Mouse (Mus musculus): Measurements from ENCODE around the gene Cstad. TPM values are rescaled to one million over a fixed set of nuclear protein-coding genes. Genes with fewer than 3 reads are reported as not detected.

Gene Cstad
- total RNA-seq, 1 experiment: 0.54 TPM

DNA sequence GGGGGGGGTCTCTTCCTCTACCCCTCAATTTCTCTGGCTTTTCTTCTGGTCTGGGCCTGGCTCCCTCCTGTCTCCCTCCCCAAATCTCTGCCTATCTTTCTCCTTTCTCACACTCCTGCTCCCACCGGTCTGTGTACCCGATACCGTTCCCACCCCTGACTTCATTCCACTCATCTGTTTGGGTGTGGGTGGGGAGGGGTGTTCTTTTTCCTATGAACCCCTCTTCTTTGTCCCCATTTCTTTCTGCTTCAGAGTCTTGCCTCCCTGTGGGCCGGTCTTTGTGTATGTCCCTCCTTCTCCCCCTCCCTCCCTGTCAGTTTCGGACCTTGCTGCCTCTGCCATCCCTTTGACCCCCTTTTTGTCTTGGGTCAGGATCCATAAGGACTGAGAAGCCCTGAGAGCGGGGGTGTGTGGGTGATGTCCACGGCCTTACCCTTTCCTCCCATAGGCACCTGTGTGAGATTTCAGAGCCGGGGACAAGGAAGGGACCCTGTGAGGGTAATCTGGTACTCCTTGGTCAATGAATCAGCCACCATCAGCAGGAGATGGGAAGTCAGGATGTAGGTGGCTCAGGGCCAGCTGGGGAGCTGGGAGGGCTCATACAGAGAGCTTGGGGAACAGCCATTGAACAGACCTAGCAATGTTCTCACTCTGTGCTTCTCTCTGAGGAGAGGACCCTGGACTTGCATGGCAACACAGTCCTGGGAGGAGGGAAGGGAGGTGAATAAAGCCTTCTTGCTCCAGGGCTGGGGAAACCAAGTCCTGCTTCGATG is 19.5 kb downstream of the Cstad start:
- no peaks in the 10 kb centered on the region for H3K9me3 ChIP-seq (ENCODE audit: control insufficient read depth, insufficient read depth, low read depth, low read length)
- H3K4me3 ChIP-seq (ENCODE audit: insufficient read depth in 1 of 2, low read depth in 1 of 2, low read length in 2 of 2, poor library complexity in 1 of 2, severe bottlenecking in 1 of 2): no peak overlapping the region
- TF ChIP-seq HCFC1 (IDR thresholded peaks at IDR 0.05; ENCODE audit: borderline replicate concordance, insufficient read depth, low read length): no peak
- TF ChIP-seq ZNF384 (IDR thresholded peaks at IDR 0.05; ENCODE audit: low read depth, low read length): no peak
- no peak for TF ChIP-seq CHD2 (IDR thresholded peaks at IDR 0.05; ENCODE audit: low read depth, low read length)
- TF ChIP-seq MAFK (IDR thresholded peaks at IDR 0.05; ENCODE audit: insufficient read depth, low read depth, low read length): no peak
- no peak for TF ChIP-seq ZC3H11A (IDR thresholded peaks at IDR 0.05; ENCODE audit: borderline replicate concordance, low read depth, low read length)
- no peak overlapping the region for H3K9ac ChIP-seq (ENCODE audit: insufficient read depth, low read depth, low read length, poor library complexity, severe bottlenecking)
- in situ Hi-C loops (cut with MboI; ENCODE audit: low sequenced_read_pairs in 2 of 2, unreplicated experiment in 2 of 2): no loop called here
- no peak for DNase-seq (ENCODE audit: low read depth, low spot score)
- no peaks in the 10 kb centered on the region for H3K36me3 ChIP-seq (ENCODE audit: control insufficient read depth, insufficient read depth, low read length, poor library complexity, severe bottlenecking)
- no peaks in the 10 kb centered on the region for H3K4me1 ChIP-seq (ENCODE audit: control insufficient read depth in 2 of 2, insufficient read depth in 2 of 2, low read length in 2 of 2, poor library complexity in 1 of 2)
- no peak overlapping the region for H3K27ac ChIP-seq (ENCODE audit: insufficient read depth, low read depth, low read length, poor library complexity, severe bottlenecking)

DNA sequence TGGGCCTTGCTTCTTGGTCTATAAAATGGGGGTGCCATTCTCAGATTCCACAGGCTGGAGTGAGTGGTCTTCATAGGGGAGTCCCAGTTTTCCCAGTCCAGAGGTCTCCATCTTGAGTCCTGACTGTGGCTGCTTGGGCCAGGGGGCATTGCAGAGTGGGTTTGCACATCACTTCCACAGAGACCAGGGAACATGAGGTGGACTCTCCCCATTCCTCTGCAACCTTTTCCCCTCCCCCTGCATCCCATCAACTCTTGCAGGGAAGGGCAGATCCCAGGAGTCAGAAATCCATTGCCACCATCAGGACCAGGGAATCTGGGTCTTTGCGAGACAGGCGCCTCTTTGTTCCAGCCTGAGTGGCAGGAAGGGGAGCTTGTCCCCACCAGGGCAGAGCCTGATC is 21.0 kb downstream of the Cstad start:
- no peak for DNase-seq (ENCODE audit: low read depth, low spot score)
- H3K4me1 ChIP-seq (ENCODE audit: control insufficient read depth in 2 of 2, insufficient read depth in 2 of 2, low read length in 2 of 2, poor library complexity in 1 of 2): no peaks in the 10 kb centered on the region
- no peaks in the 10 kb centered on the region for H3K9me3 ChIP-seq (ENCODE audit: control insufficient read depth, insufficient read depth, low read depth, low read length)
- in situ Hi-C loops (cut with MboI; ENCODE audit: low sequenced_read_pairs in 2 of 2, unreplicated experiment in 2 of 2): no loop called here
- TF ChIP-seq ZC3H11A (IDR thresholded peaks at IDR 0.05; ENCODE audit: borderline replicate concordance, low read depth, low read length) (no peak), CHD2 (IDR thresholded peaks at IDR 0.05; ENCODE audit: low read depth, low read length) (no peak), HCFC1 (IDR thresholded peaks at IDR 0.05; ENCODE audit: borderline replicate concordance, insufficient read depth, low read length) (no peak), MAFK (IDR thresholded peaks at IDR 0.05; ENCODE audit: insufficient read depth, low read depth, low read length) (no peak), ZNF384 (IDR thresholded peaks at IDR 0.05; ENCODE audit: low read depth, low read length) (no peak)
- H3K9ac ChIP-seq (ENCODE audit: insufficient read depth, low read depth, low read length, poor library complexity, severe bottlenecking): no peak overlapping the region
- no peaks in the 10 kb centered on the region for H3K36me3 ChIP-seq (ENCODE audit: control insufficient read depth, insufficient read depth, low read length, poor library complexity, severe bottlenecking)
- H3K27ac ChIP-seq (ENCODE audit: insufficient read depth, low read depth, low read length, poor library complexity, severe bottlenecking): no peak overlapping the region
- no peak overlapping the region for H3K4me3 ChIP-seq (ENCODE audit: insufficient read depth in 1 of 2, low read depth in 1 of 2, low read length in 2 of 2, poor library complexity in 1 of 2, severe bottlenecking in 1 of 2)

DNA sequence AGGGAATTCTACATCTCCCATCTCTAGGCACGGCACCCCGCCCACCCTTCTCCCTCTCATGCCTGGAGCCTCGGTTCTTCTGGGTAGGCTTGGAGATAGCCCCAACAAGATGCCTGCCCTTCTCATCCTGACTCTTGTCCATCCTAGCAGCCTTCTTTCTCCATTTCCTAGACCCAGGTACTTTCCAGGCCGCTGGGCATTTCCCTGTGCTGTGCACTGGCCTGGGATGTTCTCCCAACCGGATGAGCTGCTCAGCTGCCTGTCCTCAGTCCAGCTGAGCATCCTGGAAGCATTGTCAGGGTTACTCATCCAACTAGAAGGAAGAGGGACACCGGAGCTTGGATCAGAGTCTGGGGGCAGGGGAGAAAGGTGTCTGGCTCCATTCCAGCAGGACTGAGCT is 21.6 kb downstream of the Cstad start:
- no peak overlapping the region for H3K27ac ChIP-seq (ENCODE audit: insufficient read depth, low read depth, low read length, poor library complexity, severe bottlenecking)
- no peaks in the 10 kb centered on the region for H3K4me1 ChIP-seq (ENCODE audit: control insufficient read depth in 2 of 2, insufficient read depth in 2 of 2, low read length in 2 of 2, poor library complexity in 1 of 2)
- in situ Hi-C loops (cut with MboI; ENCODE audit: low sequenced_read_pairs in 2 of 2, unreplicated experiment in 2 of 2): no loop called here
- no peak overlapping the region for H3K4me3 ChIP-seq (ENCODE audit: insufficient read depth in 1 of 2, low read depth in 1 of 2, low read length in 2 of 2, poor library complexity in 1 of 2, severe bottlenecking in 1 of 2)
- no peak for DNase-seq (ENCODE audit: low read depth, low spot score)
- H3K9me3 ChIP-seq (ENCODE audit: control insufficient read depth, insufficient read depth, low read depth, low read length): no peaks in the 10 kb centered on the region
- no peak overlapping the region for H3K9ac ChIP-seq (ENCODE audit: insufficient read depth, low read depth, low read length, poor library complexity, severe bottlenecking)
- H3K36me3 ChIP-seq (ENCODE audit: control insufficient read depth, insufficient read depth, low read length, poor library complexity, severe bottlenecking): no peaks in the 10 kb centered on the region
- no peak for TF ChIP-seq ZC3H11A (IDR thresholded peaks at IDR 0.05; ENCODE audit: borderline replicate concordance, low read depth, low read length)
- TF ChIP-seq ZNF384 (IDR thresholded peaks at IDR 0.05; ENCODE audit: low read depth, low read length): no peak

DNA sequence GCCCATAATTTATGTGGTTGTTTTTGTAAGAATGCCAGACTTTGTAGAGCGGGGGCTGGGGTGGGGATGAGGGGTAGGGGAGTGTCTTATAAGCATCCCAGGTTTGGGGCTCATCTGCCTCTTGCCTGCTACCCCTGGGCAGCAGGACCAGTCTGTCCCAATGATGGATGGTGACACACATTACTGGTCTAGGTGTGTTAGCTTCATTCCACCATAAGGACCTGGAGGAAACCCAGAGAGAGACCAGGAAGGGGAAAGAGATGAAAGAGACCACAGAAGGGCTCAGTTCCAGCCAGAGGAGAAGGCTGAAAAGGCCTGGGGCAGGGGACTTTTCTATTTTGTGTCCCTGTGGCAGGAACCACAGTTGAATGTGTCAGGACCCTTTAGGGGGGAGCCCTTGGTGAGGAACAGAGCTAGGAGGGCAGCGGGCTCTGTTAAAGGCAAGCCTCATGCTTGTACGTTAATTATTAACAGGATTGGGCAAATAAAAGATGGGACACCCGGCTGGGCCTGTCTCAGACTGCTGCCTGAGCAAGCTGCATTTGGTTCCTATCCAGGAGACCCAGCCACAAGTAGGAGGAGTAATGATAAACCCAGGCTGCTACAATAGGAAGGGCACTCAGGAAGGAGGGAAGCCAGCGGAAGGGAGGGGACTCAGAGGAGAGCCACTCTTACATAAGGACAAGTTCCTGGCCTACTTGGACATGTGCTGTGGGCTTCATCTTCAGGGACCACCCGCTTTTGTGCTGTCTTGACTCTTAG is 23.8 kb downstream of the Cstad start:
- H3K4me1 ChIP-seq (ENCODE audit: control insufficient read depth in 2 of 2, insufficient read depth in 2 of 2, low read length in 2 of 2, poor library complexity in 1 of 2): no peaks in the 10 kb centered on the region
- no peak overlapping the region for H3K9ac ChIP-seq (ENCODE audit: insufficient read depth, low read depth, low read length, poor library complexity, severe bottlenecking)
- no peak for DNase-seq (ENCODE audit: low read depth, low spot score)
- in situ Hi-C loops (cut with MboI; ENCODE audit: low sequenced_read_pairs in 2 of 2, unreplicated experiment in 2 of 2): no loop called here
- TF ChIP-seq CHD2 (IDR thresholded peaks at IDR 0.05; ENCODE audit: low read depth, low read length): no peak
- no peak for TF ChIP-seq HCFC1 (IDR thresholded peaks at IDR 0.05; ENCODE audit: borderline replicate concordance, insufficient read depth, low read length)
- no peak for TF ChIP-seq ZNF384 (IDR thresholded peaks at IDR 0.05; ENCODE audit: low read depth, low read length)
- TF ChIP-seq MAFK (IDR thresholded peaks at IDR 0.05; ENCODE audit: insufficient read depth, low read depth, low read length): no peak
- no peak for TF ChIP-seq ZC3H11A (IDR thresholded peaks at IDR 0.05; ENCODE audit: borderline replicate concordance, low read depth, low read length)
- no peak overlapping the region for H3K4me3 ChIP-seq (ENCODE audit: insufficient read depth in 1 of 2, low read depth in 1 of 2, low read length in 2 of 2, poor library complexity in 1 of 2, severe bottlenecking in 1 of 2)
- no peak overlapping the region for H3K27ac ChIP-seq (ENCODE audit: insufficient read depth, low read depth, low read length, poor library complexity, severe bottlenecking)
- no peaks in the 10 kb centered on the region for H3K9me3 ChIP-seq (ENCODE audit: control insufficient read depth, insufficient read depth, low read depth, low read length)
- no peaks in the 10 kb centered on the region for H3K36me3 ChIP-seq (ENCODE audit: control insufficient read depth, insufficient read depth, low read length, poor library complexity, severe bottlenecking)

Data from ES-E14 (cell line).